Mouse (Mus musculus): ENCODE results near the gene Cdh4.

DNA sequence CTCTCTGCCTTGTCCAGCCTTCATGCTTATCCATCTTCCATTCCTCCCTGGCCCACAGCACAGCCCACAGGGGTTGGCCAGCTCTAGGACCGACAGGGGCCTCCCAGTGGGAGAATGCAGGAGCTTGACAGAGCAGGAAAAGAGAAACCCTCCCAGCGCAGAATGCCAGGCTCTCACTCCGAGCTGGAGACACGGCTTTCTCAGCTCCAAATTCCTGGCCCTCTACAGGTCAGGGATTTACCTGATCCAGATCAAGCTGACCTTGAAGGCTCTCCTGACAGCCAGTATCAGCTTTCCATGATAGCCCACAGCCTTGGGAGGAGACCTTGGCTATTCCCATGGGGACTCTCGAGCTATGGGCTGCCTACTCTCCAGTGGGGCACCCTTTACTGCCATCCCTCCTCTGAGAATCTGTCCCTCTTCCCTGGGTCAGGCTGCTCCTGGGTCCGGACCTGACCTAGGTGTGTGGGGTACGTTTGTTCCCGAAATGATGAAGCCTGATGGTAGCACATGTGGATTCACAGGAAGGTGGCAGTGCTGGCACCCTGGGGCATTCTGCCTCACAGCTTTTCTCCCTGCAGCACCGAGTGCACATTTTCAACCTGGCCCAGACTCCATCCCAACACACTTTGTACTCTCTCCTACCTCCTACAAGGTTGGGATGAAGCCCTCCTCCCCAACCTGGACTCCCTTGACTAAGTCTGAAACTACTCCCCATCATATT is 319.6 kb downstream of the Cdh4 start:
- TF ChIP-seq GATA1 (IDR thresholded peaks at IDR 0.05; ENCODE audit: low read length): no peak
- no peak for TF ChIP-seq TAL1 (IDR thresholded peaks at IDR 0.05; ENCODE audit: low read length)

All from erythroblast, embryonic 14.5 days (primary cell).